ENCODE assay signal across 8 mouse cellular contexts in genomic region chr5:110979011-110979860, GRCm38 (mm10).
DNase-seq lines count a peak whose midpoint lies in the region; ATAC-seq and TF ChIP-seq lines count a peak whose summit lies in the region.

No protein-coding gene starts in this region.

- H3K27me3 ChIP-seq in ES-Bruce4 (ENCODE audit: control insufficient read depth, insufficient read depth, low read length, poor library complexity, severe bottlenecking), result peaks cover 2% of the 10 kb centered on the region
- H3K27me3 ChIP-seq in heart, embryonic 16.5 days (ENCODE audit: control insufficient read depth, insufficient read depth, low read length), result no peaks in the 10 kb centered on the region; the same call in 1 of the 2 replicates

- no peaks in the 10 kb centered on the region for H3K4me1 ChIP-seq in ES-Bruce4 (ENCODE audit: control insufficient read depth, insufficient read depth, low read length)
- peaks cover 11% of the 10 kb centered on the region for H3K4me1 ChIP-seq in embryonic fibroblast, embryonic 13.5 days (ENCODE audit: control insufficient read depth, insufficient read depth, low read length)
- peaks cover 21% of the 10 kb centered on the region for H3K4me1 ChIP-seq in heart, embryonic 16.5 days (ENCODE audit: control insufficient read depth, insufficient read depth, low read length)

- no peaks in the 10 kb centered on the region for H3K36me3 ChIP-seq in ES-Bruce4 (ENCODE audit: control insufficient read depth, insufficient read depth, low read length, poor library complexity, severe bottlenecking)
- 0 out of 2 replicates have a peak, but pooled peaks cover 3% of the 10 kb centered on the region for H3K36me3 ChIP-seq in heart, embryonic 16.5 days (ENCODE audit: control insufficient read depth, insufficient read depth)

- DNase-seq in adrenal gland, postnatal 14 days, result peak; percentile 68
- DNase-seq in kidney, postnatal 25 days, result peak; percentile 41 to 60
- peak; percentile 24 for DNase-seq in lung, postnatal 25 days (ENCODE audit: low spot score)
- DNase-seq in retina, postnatal 1 day, result peak; percentile 71

- no peak for TF ChIP-seq EP300 in ES-Bruce4 (IDR thresholded peaks at IDR 0.05; ENCODE audit: insufficient read depth, low read depth, low read length)

- no peak for TF ChIP-seq POLR2A in ES-Bruce4 (IDR thresholded peaks at IDR 0.05; ENCODE audit: insufficient read depth, low read length)
- TF ChIP-seq POLR2A in embryonic fibroblast, embryonic 13.5 days (IDR thresholded peaks at IDR 0.05; ENCODE audit: low read depth, low read length), result peak; percentile 47

- H3K27ac ChIP-seq in ES-Bruce4 (ENCODE audit: insufficient read depth, low read length), result no peak overlapping the region
- peak overlapping the region; percentile 89 for H3K27ac ChIP-seq in embryonic fibroblast, embryonic 13.5 days (ENCODE audit: insufficient read depth, low read length)
- peak overlapping the region; percentile 91 for H3K27ac ChIP-seq in heart, embryonic 16.5 days (ENCODE audit: low read length)

- under 1% methylated on average over 104 of the region's 104 CpGs for WGBS in heart, embryonic 16.5 days

- peak overlapping the region; percentile 81 for H3K4me3 ChIP-seq in ES-Bruce4 (ENCODE audit: low read depth, low read length)
- peak overlapping the region; percentile 69 for H3K4me3 ChIP-seq in embryonic fibroblast, embryonic 13.5 days (ENCODE audit: insufficient read depth, low read length)
- H3K4me3 ChIP-seq in heart, embryonic 16.5 days (ENCODE audit: low read length), result peak overlapping the region; percentile 80

- H3K9me3 ChIP-seq in ES-Bruce4 (replicated peaks; ENCODE audit: control insufficient read depth, insufficient read depth, low read length, poor library complexity, severe bottlenecking), result no peaks in the 10 kb centered on the region
- 0 out of 2 replicates have a peak, but pooled peaks cover 2% of the 10 kb centered on the region for H3K9me3 ChIP-seq in heart, embryonic 16.5 days (replicated peaks; ENCODE audit: control insufficient read depth, low read length)

- no peak for TF ChIP-seq CTCF in ES-Bruce4 (IDR thresholded peaks at IDR 0.05; ENCODE audit: low read depth, low read length)
- no peak for TF ChIP-seq CTCF in embryonic fibroblast, embryonic 13.5 days (IDR thresholded peaks at IDR 0.05; ENCODE audit: borderline replicate concordance, insufficient read depth, low read length)

- H3K4me2 ChIP-seq in heart, embryonic 16.5 days (ENCODE audit: low read depth, low read length), result peak overlapping the region; percentile 97

- peak overlapping the region; percentile 95 for H3K9ac ChIP-seq in ES-Bruce4 (ENCODE audit: low read depth, poor library complexity, severe bottlenecking)
- H3K9ac ChIP-seq in heart, embryonic 16.5 days (ENCODE audit: low read length), result peak overlapping the region; percentile 84

- peak; percentile 61 for ATAC-seq in heart, embryonic 16.5 days (replicated peaks; ENCODE audit: extremely low read depth, insufficient read depth, low FRiP score)
- no peak for ATAC-seq in megakaryocyte-erythroid progenitor cell, adult 5-6 weeks (replicated peaks; ENCODE audit: low FRiP score, low TSS enrichment, poor library complexity, severe bottlenecking)
